Mouse (Mus musculus): ENCODE results near the gene Ttc34. TPM values are rescaled to one million over a fixed set of nuclear protein-coding genes. Genes with fewer than 3 reads are reported as not detected.

The Ttc34 gene
- polyA plus RNA-seq, 1 experiment = 0.18 TPM

DNA sequence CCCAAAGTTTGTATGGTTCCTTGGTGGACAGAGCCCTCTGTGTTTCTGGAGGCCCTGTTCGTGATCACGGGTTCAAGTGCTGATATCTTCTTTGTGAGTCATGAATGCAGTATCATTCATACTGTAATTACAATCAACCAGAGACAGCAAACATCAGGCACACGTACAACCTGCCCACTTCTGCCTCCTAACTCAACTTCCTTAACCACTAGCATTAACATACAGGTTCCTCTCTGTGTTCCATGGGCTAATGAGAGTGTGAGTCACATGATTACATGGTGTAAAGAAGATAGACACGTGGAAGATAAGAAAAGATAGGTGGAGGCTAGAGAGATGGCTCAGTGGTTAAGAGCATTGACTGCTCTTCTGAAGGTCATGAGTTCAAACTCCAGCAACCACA is 79.4 kb downstream of the Ttc34 start:
- Histone ChIP-seq H3K27ac (ENCODE audit: control insufficient read depth, insufficient read depth, low read length) (no peak overlapping the region), H3K4me3 (ENCODE audit: control insufficient read depth, insufficient read depth, low read length) (no peak overlapping the region), H3K4me1 (replicated peaks; ENCODE audit: control insufficient read depth, insufficient read depth, low read length) (peaks cover 4% of the 10 kb centered on the region; the same call in 1 of the 2 replicates), H3K27me3 (ENCODE audit: control insufficient read depth, insufficient read depth, low read length) (no peaks in the 10 kb centered on the region), H3K36me3 (ENCODE audit: control insufficient read depth, insufficient read depth, low read length) (peaks cover 16% of the 10 kb centered on the region)
- DNase-seq = no peak
- WGBS = 81% methylated on average over 4 of the region's 4 CpGs
- TF ChIP-seq POLR2A (IDR thresholded peaks at IDR 0.05; ENCODE audit: control insufficient read depth, extremely low read depth, insufficient read depth, low read length, poor library complexity) = no peak
- no peak for TF ChIP-seq CTCF (IDR thresholded peaks at IDR 0.05; ENCODE audit: borderline replicate concordance, control insufficient read depth, extremely low read depth, insufficient read depth, low read length, poor library complexity)

Other genes with a start within 250 kb of the Ttc34 start
- gene Prdm16, start 200.6 kb upstream of the Ttc34 start, polyA plus RNA-seq (2012; rRNA removed) = 4.5 and 7.7 TPM in 2 replicates
- 0.13 TPM in 1 of 2 replicates, not detected in the other for gene Actrt2, start 169.6 kb upstream of the Ttc34 start, polyA plus RNA-seq (2012; rRNA removed)
- gene Mmel1, start 32.1 kb downstream of the Ttc34 start, polyA plus RNA-seq (2012; rRNA removed) = 0.23 TPM in 2 replicates
- 77.1 and 105 TPM in 2 replicates for gene Fam213b, start 61.7 kb downstream of the Ttc34 start, polyA plus RNA-seq (2012; rRNA removed)
- 215 and 227 TPM in 2 replicates for gene Tnfrsf14, start 91.1 kb downstream of the Ttc34 start, polyA plus RNA-seq (2012; rRNA removed)
- 4.1 and 5.6 TPM in 2 replicates for gene Hes5, start 123.5 kb downstream of the Ttc34 start, polyA plus RNA-seq (2012; rRNA removed)
- gene Pank4, start 126.7 kb downstream of the Ttc34 start, polyA plus RNA-seq (2012; rRNA removed) = 121 and 155 TPM in 2 replicates
- gene Plch2, start 219.3 kb downstream of the Ttc34 start, polyA plus RNA-seq (2012; rRNA removed) = 7.6 and 10.0 TPM in 2 replicates
- gene Pex10, start 229.6 kb downstream of the Ttc34 start, polyA plus RNA-seq (2012; rRNA removed) = 32.8 and 38.0 TPM in 2 replicates
- gene Rer1, start 248.9 kb downstream of the Ttc34 start, polyA plus RNA-seq (2012; rRNA removed) = 107 and 111 TPM in 2 replicates
- gene Morn1, start 249.1 kb downstream of the Ttc34 start, polyA plus RNA-seq (2012; rRNA removed) = 3.8 and 5.0 TPM in 2 replicates